Mouse (Mus musculus) forebrain, embryonic 11.5 days (tissue): ENCODE measurements around the gene Kbtbd4. TPM values are rescaled to one million over a fixed set of nuclear protein-coding genes. Genes with fewer than 3 reads are reported as not detected.
A peak's percentile ranks its signal among the peaks of the same experiment; 100 is the strongest.

Experiments
- ATAC-seq: fragments of 200-750 bp; cut with Nextera tagmentation; replicated peaks from 2 replicates; pipeline ENCODE4 v1.8.0; 2017; ENCODE audit warnings: moderate TSS enrichment; ENCODE audit not compliant: low FRiP score
- DNase-seq: peaks from one replicate; pipeline ENCODE4 v3.0.0-alpha.2; 2017; ENCODE audit warnings: low spot score
- H3K27ac ChIP-seq: fragments of 300-500 bp; sonication (generic); 2 replicates; pipeline ENCODE4 v1.5.1; 2014; ENCODE audit warnings: low read depth, low read length
- H3K27me3 ChIP-seq: fragments of 300-500 bp; sonication (generic); 2 replicates; pipeline ENCODE4 v1.6.1; 2014; ENCODE audit warnings: mild to moderate bottlenecking, low read length, mixed read lengths; ENCODE audit not compliant: control insufficient read depth, insufficient read depth
- H3K36me3 ChIP-seq: fragments of 300-500 bp; sonication (generic); 2 replicates; pipeline ENCODE4 v1.6.1; 2014; ENCODE audit warnings: mild to moderate bottlenecking, low read length, moderate library complexity, mixed read lengths; ENCODE audit not compliant: control insufficient read depth, insufficient read depth
- H3K4me1 ChIP-seq: fragments of 300-500 bp; sonication (generic); replicated peaks from 2 replicates; pipeline ENCODE4 v1.6.1; 2014; ENCODE audit warnings: low read length, mixed read lengths; ENCODE audit not compliant: control insufficient read depth, insufficient read depth
- H3K4me2 ChIP-seq: fragments of 300-500 bp; sonication (generic); 2 replicates; pipeline ENCODE4 v1.6.1; 2014; ENCODE audit warnings: low read depth, mild to moderate bottlenecking, low read length, moderate library complexity, mixed read lengths; ENCODE audit not compliant: severe bottlenecking
- H3K4me3 ChIP-seq: fragments of 300-500 bp; sonication (generic); 2 replicates; pipeline ENCODE4 v1.5.1; 2014; ENCODE audit warnings: low read depth, low read length
- H3K9ac ChIP-seq: fragments of 300-500 bp; sonication (generic); 2 replicates; pipeline ENCODE4 v1.6.1; 2014; ENCODE audit warnings: low read length
- H3K9me3 ChIP-seq: fragments of 300-500 bp; sonication (generic); 2 replicates; pipeline ENCODE4 v1.6.1; 2016; ENCODE audit warnings: low read length, mixed read lengths; ENCODE audit not compliant: control insufficient read depth
- WGBS: fragments of 180-500 bp; shearing (Covaris S2); extraction: QIAGEN DNeasy Blood & Tissue Kit; methylation state at CpG from one replicate; pipeline ENCODE4 v1.1.7; 2014; 5-methylcytosine and 5-hydroxymethylcytosine counted together
- polyA plus RNA-seq: library from polyadenylated mRNA; unstranded; fragments of >200 nt; fragmentation: Nextera tagmentation; extraction: Ambion mirVana; gene quantifications from 2 replicates; pipeline ENCODE4 v1.2.1, GENCODE M21; 2014

Gene Kbtbd4
- polyA plus RNA-seq: 48.0 and 56.0 TPM in 2 replicates

- DNase-seq (peak; percentile 94), ATAC-seq (peak; percentile 94)
- Histone ChIP-seq H3K9ac (peak within 1 kb of the TSS; percentile 97), H3K4me1 (peaks cover 13% of the 10 kb centered on the region), H3K4me3 (peak within 1 kb of the TSS; percentile 88), H3K9me3 (no peaks in the 10 kb centered on the region), H3K36me3 (no peaks in the 10 kb centered on the region; the same call in 1 of the 2 replicates), H3K4me2 (peak within 1 kb of the TSS; percentile 54), H3K27ac (peak within 1 kb of the TSS; percentile 88), H3K27me3 (no peaks in the 10 kb centered on the region)
- under 1% methylated on average over 43 of the region's 43 CpGs for WGBS
Observed at GRCm38 (mm10) chr2:90904076-90904855, at the start of gene Kbtbd4, which contains the start of gene Ndufs3. Kbtbd4 (plus strand) TSS chr2:90904740. Ndufs3 (minus strand) TSS chr2:90904827.

GRCm38 (mm10) chr2:90861486-90861885, 43.1 kb upstream of the Kbtbd4 start:
- no peak overlapping the region for H3K4me3 ChIP-seq
- no peaks in the 10 kb centered on the region for H3K4me1 ChIP-seq
- no peaks in the 10 kb centered on the region for H3K9me3 ChIP-seq
- 96% methylated on average over 2 of the region's 2 CpGs for WGBS
- DNase-seq (no peak), ATAC-seq (no peak)
- H3K27ac ChIP-seq: no peak overlapping the region
- H3K27me3 ChIP-seq: no peaks in the 10 kb centered on the region
- H3K4me2 ChIP-seq: no peak overlapping the region
- H3K9ac ChIP-seq: no peak overlapping the region
- H3K36me3 ChIP-seq: peaks cover 7% of the 10 kb centered on the region; the same call in 1 of the 2 replicates

GRCm38 (mm10) chr2:90864184-90864583, 40.4 kb upstream of the Kbtbd4 start:
- 0 out of 2 replicates have a peak, but pooled peaks have one; percentile 49 for ATAC-seq
- Histone ChIP-seq H3K27ac (peak overlapping the region; percentile 21; the same call in 1 of the 2 replicates), H3K9ac (no peak overlapping the region), H3K4me2 (no peak overlapping the region), H3K4me3 (no peak overlapping the region), H3K27me3 (no peaks in the 10 kb centered on the region), H3K36me3 (peaks cover 7% of the 10 kb centered on the region; the same call in 1 of the 2 replicates), H3K9me3 (no peaks in the 10 kb centered on the region), H3K4me1 (no peaks in the 10 kb centered on the region)
- DNase-seq: no peak

- ATAC-seq: peak; percentile 81
- Histone ChIP-seq H3K27ac (no peak overlapping the region), H3K4me3 (no peak overlapping the region), H3K9ac (no peak overlapping the region), H3K27me3 (no peaks in the 10 kb centered on the region), H3K9me3 (no peaks in the 10 kb centered on the region), H3K36me3 (peaks cover 4% of the 10 kb centered on the region; the same call in 1 of the 2 replicates), H3K4me1 (no peaks in the 10 kb centered on the region), H3K4me2 (no peak overlapping the region)
- DNase-seq: peak; percentile 88
- WGBS: 33% methylated on average over 3 of the region's 3 CpGs
Observed at GRCm38 (mm10) chr2:90866524-90866923, 38.0 kb upstream of the Kbtbd4 start.

GRCm38 (mm10) chr2:90870136-90870601, 34.4 kb upstream of the Kbtbd4 start:
- Histone ChIP-seq H3K27ac (no peak overlapping the region; the same call in 1 of the 2 replicates), H3K36me3 (no peaks in the 10 kb centered on the region; the same call in 1 of the 2 replicates), H3K9me3 (no peaks in the 10 kb centered on the region), H3K4me1 (no peaks in the 10 kb centered on the region), H3K9ac (no peak overlapping the region), H3K4me3 (no peak overlapping the region), H3K4me2 (no peak overlapping the region), H3K27me3 (no peaks in the 10 kb centered on the region)
- ATAC-seq (no peak), DNase-seq (no peak)
- 73% methylated on average over 4 of the region's 4 CpGs for WGBS

GRCm38 (mm10) chr2:90871180-90871961, 33.2 kb upstream of the Kbtbd4 start:
- H3K4me2 ChIP-seq: no peak overlapping the region
- H3K4me1 ChIP-seq: no peaks in the 10 kb centered on the region
- no peaks in the 10 kb centered on the region for H3K27me3 ChIP-seq
- 79% methylated on average over 8 of the region's 8 CpGs for WGBS
- ATAC-seq (no peak), DNase-seq (no peak)
- H3K9me3 ChIP-seq: no peaks in the 10 kb centered on the region
- H3K9ac ChIP-seq: no peak overlapping the region
- H3K36me3 ChIP-seq: no peaks in the 10 kb centered on the region
- H3K4me3 ChIP-seq: no peak overlapping the region
- no peak overlapping the region for H3K27ac ChIP-seq

- H3K36me3 ChIP-seq: no peaks in the 10 kb centered on the region
Observed at GRCm38 (mm10) chr2:90874025-90874424, 30.5 kb upstream of the Kbtbd4 start.

GRCm38 (mm10) chr2:90875239-90875638, 29.3 kb upstream of the Kbtbd4 start:
- Histone ChIP-seq H3K9me3 (no peaks in the 10 kb centered on the region), H3K27ac (no peak overlapping the region), H3K9ac (no peak overlapping the region), H3K36me3 (no peaks in the 10 kb centered on the region), H3K4me3 (no peak overlapping the region), H3K4me2 (no peak overlapping the region), H3K27me3 (no peaks in the 10 kb centered on the region), H3K4me1 (no peaks in the 10 kb centered on the region)
- DNase-seq (no peak), ATAC-seq (no peak)
- WGBS: 69% methylated on average over 2 of the region's 2 CpGs

More at GRCm38 (mm10) chr2:90874025-90874424, 30.5 kb upstream of the Kbtbd4 start:
- 81% methylated on average over 1 of the region's 1 CpGs for WGBS
- no peaks in the 10 kb centered on the region for H3K9me3 ChIP-seq
- no peaks in the 10 kb centered on the region for H3K27me3 ChIP-seq
- ATAC-seq: no peak
- H3K4me1 ChIP-seq: no peaks in the 10 kb centered on the region
- no peak for DNase-seq
- H3K4me2 ChIP-seq: no peak overlapping the region
- no peak overlapping the region for H3K27ac ChIP-seq
- no peak overlapping the region for H3K9ac ChIP-seq
- no peak overlapping the region for H3K4me3 ChIP-seq
